Mouse (Mus musculus) liver, postnatal 0 days (tissue): ENCODE results near the gene Olfr763.

Source experiments
- CTCF ChIP-seq: sonication (generic); IDR thresholded peaks from 2 replicates; pipeline ENCODE4 v1.5.1; 2016; ENCODE audit warnings: antibody characterized with exemption, low read depth
- EP300 ChIP-seq: IDR thresholded peaks from 2 replicates; pipeline ENCODE4 v1.6.1; 2016; ENCODE audit warnings: antibody characterized with exemption, low read depth, mild to moderate bottlenecking

DNA sequence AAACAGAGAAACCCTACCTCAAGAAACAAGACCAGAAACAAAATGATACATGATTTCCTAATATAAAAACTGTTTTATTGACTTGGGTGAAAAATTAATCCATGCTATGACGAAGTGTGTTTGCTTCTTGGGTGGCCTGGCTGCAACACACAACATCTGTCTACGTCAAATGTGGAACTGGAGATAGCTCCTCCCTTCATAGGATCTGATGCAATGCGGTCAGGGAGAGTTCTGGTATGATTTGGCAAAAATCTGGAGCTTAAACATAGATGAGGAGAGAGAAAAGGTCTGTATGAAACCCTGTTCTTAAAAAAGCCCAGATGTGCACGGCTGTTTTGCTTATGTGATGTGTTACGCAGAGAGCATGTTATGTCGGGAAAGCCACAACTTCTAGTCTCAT, 44.7 kb upstream of the Olfr763 start:
- TF ChIP-seq CTCF: no peak
- 0 out of 2 replicates have a peak, but pooled peaks have one; percentile 36 for TF ChIP-seq EP300
